Mouse (Mus musculus): Measurements from ENCODE around the gene Calhm3.
A peak's percentile ranks its signal among the peaks of the same experiment; 100 is the strongest.
"Not testable (repeated sequence)": the region's sequence is repeated elsewhere in the genome, so short reads cannot be mapped to it uniquely, and the experiment has no call there.

Gene Calhm3

GRCm38 (mm10) chr19:47167617-47168214, 10.2 kb upstream of the Calhm3 start:
- DNase-seq (ENCODE audit: low spot score): no peak

GRCm38 (mm10) chr19:47166758-47167157, 9.2 kb upstream of the Calhm3 start:
- no peak for DNase-seq (ENCODE audit: low spot score)

GRCm38 (mm10) chr19:47163176-47163744, 5.7 kb upstream of the Calhm3 start:
- no peak for DNase-seq (ENCODE audit: low spot score)

- DNase-seq (ENCODE audit: low spot score): no peak
These were observed 4.1 kb upstream of the Calhm3 start for GRCm38 (mm10) chr19:47161669-47162068.

GRCm38 (mm10) chr19:47153767-47154166, 3.8 kb downstream of the Calhm3 start:
- DNase-seq (ENCODE audit: low spot score): no peak

- no peak for DNase-seq (ENCODE audit: low spot score)
These were observed 5.5 kb downstream of the Calhm3 start for GRCm38 (mm10) chr19:47152062-47152369.

- DNase-seq (ENCODE audit: low spot score): no peak
These were observed 6.1 kb downstream of the Calhm3 start for GRCm38 (mm10) chr19:47151332-47152061.

GRCm38 (mm10) chr19:47149854-47150253, 7.7 kb downstream of the Calhm3 start:
- no peak for DNase-seq (ENCODE audit: low spot score)

GRCm38 (mm10) chr19:47148267-47148847, 9.2 kb downstream of the Calhm3 start:
- DNase-seq (ENCODE audit: low spot score): no peak

GRCm38 (mm10) chr19:47144154-47144553, 13.4 kb downstream of the Calhm3 start, which contains the start of gene Calhm1:
TSS of gene Calhm1 (minus strand) at chr19:47144254.
- DNase-seq (ENCODE audit: low spot score): no peak

- no peak for DNase-seq (ENCODE audit: low spot score)
These were observed 15.1 kb downstream of the Calhm3 start for GRCm38 (mm10) chr19:47142438-47142837.

- DNase-seq (ENCODE audit: low spot score): not testable (repeated sequence)
These were observed 18.0 kb downstream of the Calhm3 start for GRCm38 (mm10) chr19:47139611-47140010.

GRCm38 (mm10) chr19:47137771-47138421, 19.7 kb downstream of the Calhm3 start, which contains the start of gene Calhm2:
TSS of gene Calhm2 (minus strand) at chr19:47138294.
- peak; percentile 39 for DNase-seq (ENCODE audit: low spot score)

- DNase-seq (ENCODE audit: low spot score): peak; percentile 25
These were observed 20.4 kb downstream of the Calhm3 start for GRCm38 (mm10) chr19:47137051-47137581.

- no peak for DNase-seq (ENCODE audit: low spot score)
These were observed 21.4 kb downstream of the Calhm3 start for GRCm38 (mm10) chr19:47136170-47136569.

GRCm38 (mm10) chr19:47135568-47135967, 22.0 kb downstream of the Calhm3 start:
- no peak for DNase-seq (ENCODE audit: low spot score)

GRCm38 (mm10) chr19:47133161-47133560, 24.4 kb downstream of the Calhm3 start:
- no peak for DNase-seq (ENCODE audit: low spot score)

- no peak for DNase-seq (ENCODE audit: low spot score)
These were observed 26.9 kb downstream of the Calhm3 start for GRCm38 (mm10) chr19:47130551-47131125.

GRCm38 (mm10) chr19:47128835-47129234, 28.7 kb downstream of the Calhm3 start:
- no peak for DNase-seq (ENCODE audit: low spot score)

GRCm38 (mm10) chr19:47128164-47128563, 29.4 kb downstream of the Calhm3 start:
- no peak for DNase-seq (ENCODE audit: low spot score)

- no peak for DNase-seq (ENCODE audit: low spot score)
These were observed 34.8 kb downstream of the Calhm3 start for GRCm38 (mm10) chr19:47122802-47123201.

GRCm38 (mm10) chr19:47121054-47121453, 36.5 kb downstream of the Calhm3 start:
- peak; percentile 9 for DNase-seq (ENCODE audit: low spot score)

Data from yolk sac, embryonic 10.5 days (tissue).